Comparison of ENCODE assay signal across 23 mouse cellular contexts in the genomic region with DNA sequence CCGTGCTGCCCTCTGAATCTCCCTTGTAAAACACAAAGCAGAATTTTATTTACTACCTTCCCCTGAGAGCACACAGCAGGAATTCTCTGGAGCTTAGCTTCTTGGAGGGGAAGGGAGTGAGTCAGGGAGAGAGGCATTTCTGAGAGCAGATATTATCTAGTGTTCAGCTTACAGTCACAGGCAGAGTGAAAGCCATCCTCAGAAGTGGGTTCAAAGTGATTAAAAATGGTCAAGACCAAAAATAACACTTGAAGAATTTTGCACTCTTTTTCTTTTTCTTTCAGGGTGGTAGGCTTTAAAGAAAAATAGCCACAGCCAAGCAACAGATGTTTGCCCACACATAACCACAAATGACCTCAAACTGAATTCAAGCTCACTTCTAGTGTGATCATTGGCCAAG.
A peak's percentile ranks its signal among the peaks of the same experiment; 100 is the strongest.
DNase-seq lines count a peak whose midpoint lies in the region; ATAC-seq and TF ChIP-seq lines count a peak whose summit lies in the region.
"Had no signal": no experiment of that assay in that cellular context is flagged by ENCODE, and none has a peak within 500 bp of the region (broad histone marks: within the 10 kb centered on the region; RNA-seq: fewer than 3 reads in every experiment).

No protein-coding gene starts in this region.

- 0 out of 2 replicates have a peak overlapping the region, but pooled peaks have one; percentile 23 for H3K27ac ChIP-seq in limb, embryonic 12.5 days
- no peak overlapping the region for H3K27ac ChIP-seq in limb, embryonic 10.5 days
- peak overlapping the region; percentile 40 for H3K27ac ChIP-seq in MEL (ENCODE audit: control insufficient read depth, low read depth, low read length)
- H3K27ac ChIP-seq in bone marrow macrophage, adult 2 months (ENCODE audit: insufficient read depth, low read depth, low read length) = peak overlapping the region; percentile 28; the same call in 1 of the 2 replicates
- H3K27ac ChIP-seq: embryonic facial prominence, embryonic 13.5 days; forebrain, embryonic 10.5 days; forebrain, embryonic 15.5 days; heart, adult 2 months; hindbrain, embryonic 10.5 days; hindbrain, embryonic 14.5 days had no signal

- ATAC-seq in limb, embryonic 12.5 days (ENCODE audit: insufficient number of reproducible peaks, insufficient read depth, low FRiP score, low TSS enrichment, low read depth) = no peak
- ATAC-seq: activated CD4-positive, CD25-positive, alpha-beta regulatory T cell, adult 4 months; forebrain, embryonic 15.5 days; intestine, embryonic 16.5 days had no signal

- no peak overlapping the region for H3K4me2 ChIP-seq in limb, embryonic 12.5 days
- H3K4me2 ChIP-seq: embryonic facial prominence, embryonic 13.5 days; forebrain, embryonic 15.5 days; heart, embryonic 12.5 days; hindbrain, embryonic 14.5 days had no signal

- 6% methylated on average over 1 of the region's 1 CpGs for WGBS in limb, embryonic 12.5 days
- 25% methylated on average over 1 of the region's 1 CpGs for WGBS in limb, embryonic 10.5 days

- TF ChIP-seq RAD21 in MEL (IDR thresholded peaks at IDR 0.05; ENCODE audit: low read depth, low read length) = no peak

- H3K4me3 ChIP-seq in limb, embryonic 12.5 days (replicated peaks) = no peak overlapping the region
- H3K4me3 ChIP-seq in limb, embryonic 10.5 days = no peak overlapping the region
- no peak overlapping the region for H3K4me3 ChIP-seq in MEL (ENCODE audit: control insufficient read depth in 1 of 2, insufficient read depth in 1 of 2, low read depth in 2 of 2, low read length in 2 of 2)
- no peak overlapping the region for H3K4me3 ChIP-seq in bone marrow macrophage, adult 2 months (ENCODE audit: insufficient read depth, low read length)
- H3K4me3 ChIP-seq: embryonic facial prominence, embryonic 13.5 days; forebrain, embryonic 10.5 days; forebrain, embryonic 15.5 days; heart, adult 2 months; heart, embryonic 12.5 days; hindbrain, embryonic 10.5 days had no signal

- TF ChIP-seq POLR2A in MEL (IDR thresholded peaks at IDR 0.05; ENCODE audit: control insufficient read depth in 1 of 2, insufficient read depth in 1 of 2, low read depth in 1 of 2, low read length in 2 of 2, poor library complexity in 1 of 2) = no peak
- no peak for TF ChIP-seq POLR2A in bone marrow macrophage, adult 2 months (IDR thresholded peaks at IDR 0.05; ENCODE audit: borderline replicate concordance, low read depth, low read length)

- peaks cover 29% of the 10 kb centered on the region for H3K4me1 ChIP-seq in limb, embryonic 12.5 days (replicated peaks)
- H3K4me1 ChIP-seq in limb, embryonic 10.5 days = peaks cover 13% of the 10 kb centered on the region
- peaks cover 19 to 63% of the 10 kb centered on the region in 2 experiments for H3K4me1 ChIP-seq in MEL (ENCODE audit: control insufficient read depth in 1 of 2, insufficient read depth in 2 of 2, low read length in 2 of 2)
- H3K4me1 ChIP-seq in bone marrow macrophage, adult 2 months (ENCODE audit: control insufficient read depth, insufficient read depth, low read length) = peaks cover 78% of the 10 kb centered on the region
- H3K4me1 ChIP-seq: forebrain, embryonic 15.5 days; heart, embryonic 12.5 days had no signal

- TF ChIP-seq CTCF in MEL (IDR thresholded peaks at IDR 0.05 in 2 of 3, conservative IDR thresholded peaks at IDR 0.05 in 1 of 3; ENCODE audit: control insufficient read depth in 1 of 3, insufficient read depth in 1 of 3, low read depth in 2 of 3, low read length in 3 of 3, poor library complexity in 1 of 3, severe bottlenecking in 1 of 3) = no peak
- TF ChIP-seq CTCF in bone marrow macrophage, adult 2 months (IDR thresholded peaks at IDR 0.05; ENCODE audit: low read depth, low read length) = no peak

- no peak for DNase-seq in limb, embryonic 10.5 days (ENCODE audit: low spot score)
- DNase-seq in 3T3-L1 (ENCODE audit: low read depth, low spot score) = peak; percentile 73
- no peak for DNase-seq in MEL (ENCODE audit: low read depth, low spot score)
- no peak for DNase-seq in embryo, embryonic 10 days (ENCODE audit: low spot score)
- DNase-seq in adrenal gland, postnatal 25 days = no peak
- no peak for DNase-seq in frontal cortex, adult 2 months (ENCODE audit: extremely low spot score in 1 of 2, low spot score in 1 of 2)
- DNase-seq: adrenal gland, postnatal 14 days; B cell, adult 2 months; cerebellum, adult 2 months; cerebellum, postnatal 14 days; gastrocnemius, postnatal 14 days; heart, adult 2 months; kidney, adult 9 months had no signal

- peaks cover 36% of the 10 kb centered on the region for H3K27me3 ChIP-seq in limb, embryonic 12.5 days
- H3K27me3 ChIP-seq in limb, embryonic 10.5 days (ENCODE audit: low read depth, poor library complexity, severe bottlenecking) = peaks cover 64% of the 10 kb centered on the region
- no peaks in the 10 kb centered on the region for H3K27me3 ChIP-seq in MEL (ENCODE audit: control insufficient read depth in 1 of 2, insufficient read depth in 2 of 2, low read length in 2 of 2)
- H3K27me3 ChIP-seq: forebrain, embryonic 15.5 days had no signal

- peaks cover 12% of the 10 kb centered on the region for H3K79me2 ChIP-seq in MEL (ENCODE audit: control insufficient read depth, insufficient read depth, low read length, poor library complexity)

- H3K9ac ChIP-seq in limb, embryonic 12.5 days (replicated peaks) = no peak overlapping the region
- no peak overlapping the region for H3K9ac ChIP-seq in MEL (ENCODE audit: control insufficient read depth, low read depth, low read length, poor library complexity, severe bottlenecking)
- H3K9ac ChIP-seq: embryonic facial prominence, embryonic 13.5 days; forebrain, embryonic 15.5 days; heart, embryonic 12.5 days; hindbrain, embryonic 14.5 days had no signal

- no peak for TF ChIP-seq EP300 in MEL (IDR thresholded peaks at IDR 0.05; ENCODE audit: low read depth in 1 of 2, low read length in 2 of 2)

- H3K9me3 ChIP-seq in limb, embryonic 12.5 days = no peaks in the 10 kb centered on the region
- H3K9me3 ChIP-seq in limb, embryonic 10.5 days (replicated peaks) = no peaks in the 10 kb centered on the region
- no peaks in the 10 kb centered on the region for H3K9me3 ChIP-seq in MEL (replicated peaks; ENCODE audit: insufficient read depth, low read length)
- H3K9me3 ChIP-seq: embryonic facial prominence, embryonic 13.5 days; forebrain, embryonic 10.5 days; forebrain, embryonic 15.5 days; heart, embryonic 12.5 days; hindbrain, embryonic 10.5 days had no signal

- H3K36me3 ChIP-seq in limb, embryonic 12.5 days = no peaks in the 10 kb centered on the region
- H3K36me3 ChIP-seq in limb, embryonic 10.5 days = no peaks in the 10 kb centered on the region
- H3K36me3 ChIP-seq in MEL (ENCODE audit: control insufficient read depth in 1 of 2, insufficient read depth in 2 of 2, low read length in 2 of 2) = peaks cover 3 to 67% of the 10 kb centered on the region in 2 experiments
- H3K36me3 ChIP-seq: embryonic facial prominence, embryonic 13.5 days; forebrain, embryonic 10.5 days; forebrain, embryonic 15.5 days; heart, embryonic 12.5 days; hindbrain, embryonic 10.5 days had no signal

TF ChIP-seq in MEL, 35 proteins besides CTCF, POLR2A, EP300 and RAD21:
- TF ChIP-seq MAX (IDR thresholded peaks at IDR 0.05; ENCODE audit: low read length) (no peak), POLR2AphosphoS2 (IDR thresholded peaks at IDR 0.05; ENCODE audit: low read length) (no peak), MXI1 (IDR thresholded peaks at IDR 0.05; ENCODE audit: low read depth, low read length) (no peak), MYC (IDR thresholded peaks at IDR 0.05; ENCODE audit: low read depth, low read length) (no peak), NRF1 (IDR thresholded peaks at IDR 0.05; ENCODE audit: insufficient read depth, low read depth, low read length, poor library complexity, severe bottlenecking) (no peak), RCOR1 (IDR thresholded peaks at IDR 0.05; ENCODE audit: low read depth, low read length) (no peak), ETS1 (IDR thresholded peaks at IDR 0.05; ENCODE audit: low read depth, low read length) (no peak)
